Mouse (Mus musculus): ENCODE data around the gene Hipk4. TPM values are rescaled to one million over a fixed set of nuclear protein-coding genes. Genes with fewer than 3 reads are reported as not detected.

Hipk4 gene
- polyA plus RNA-seq, 1 experiment from 2014 or later, result 0.95 TPM

- 29% methylated on average over 3 of the region's 3 CpGs for WGBS
- peak; percentile 14; the same call in 1 of the 2 replicates for ATAC-seq (ENCODE audit: insufficient read depth)
- no peak within 1 kb of the TSS for H3K9ac ChIP-seq
- H3K4me3 ChIP-seq (ENCODE audit: low read depth, low read length), result no peak within 1 kb of the TSS
- H3K4me1 ChIP-seq (ENCODE audit: insufficient read depth), result no peaks in the 10 kb centered on the region; the same call in 1 of the 2 replicates
- no peak within 1 kb of the TSS for H3K4me2 ChIP-seq
- H3K9me3 ChIP-seq (ENCODE audit: low read depth, low read length), result no peaks in the 10 kb centered on the region
- no peak within 1 kb of the TSS for H3K27ac ChIP-seq (ENCODE audit: low read depth)
- H3K36me3 ChIP-seq (ENCODE audit: insufficient read depth), result no peaks in the 10 kb centered on the region
- no peak for DNase-seq
- TF ChIP-seq CTCF (IDR thresholded peaks at IDR 0.05; ENCODE audit: low read depth), result no peak
- H3K27me3 ChIP-seq (ENCODE audit: insufficient read depth, low read length), result no peaks in the 10 kb centered on the region
Observed at GRCm38 (mm10) chr7:27499036-27499435, 24.0 kb upstream of the Hipk4 start, which contains the start of gene Prx. Prx (plus strand) TSS chr7:27499324.

GRCm38 (mm10) chr7:27501620-27502019 is 21.4 kb upstream of the Hipk4 start:
- no peak overlapping the region for H3K9ac ChIP-seq
- H3K27me3 ChIP-seq (ENCODE audit: insufficient read depth, low read length), result no peaks in the 10 kb centered on the region
- DNase-seq (peak; percentile 18), ATAC-seq (ENCODE audit: insufficient read depth) (no peak)
- H3K4me3 ChIP-seq (ENCODE audit: low read depth, low read length), result no peak overlapping the region
- peaks cover 4% of the 10 kb centered on the region; the same call in 1 of the 2 replicates for H3K4me1 ChIP-seq (ENCODE audit: insufficient read depth)
- H3K4me2 ChIP-seq, result no peak overlapping the region
- H3K36me3 ChIP-seq (ENCODE audit: insufficient read depth), result no peaks in the 10 kb centered on the region
- TF ChIP-seq CTCF (IDR thresholded peaks at IDR 0.05; ENCODE audit: low read depth), result no peak
- no peaks in the 10 kb centered on the region for H3K9me3 ChIP-seq (ENCODE audit: low read depth, low read length)
- peak overlapping the region; percentile 55; the same call in 1 of the 2 replicates for H3K27ac ChIP-seq (ENCODE audit: low read depth)
- WGBS, result 56% methylated on average over 4 of the region's 4 CpGs

DNA sequence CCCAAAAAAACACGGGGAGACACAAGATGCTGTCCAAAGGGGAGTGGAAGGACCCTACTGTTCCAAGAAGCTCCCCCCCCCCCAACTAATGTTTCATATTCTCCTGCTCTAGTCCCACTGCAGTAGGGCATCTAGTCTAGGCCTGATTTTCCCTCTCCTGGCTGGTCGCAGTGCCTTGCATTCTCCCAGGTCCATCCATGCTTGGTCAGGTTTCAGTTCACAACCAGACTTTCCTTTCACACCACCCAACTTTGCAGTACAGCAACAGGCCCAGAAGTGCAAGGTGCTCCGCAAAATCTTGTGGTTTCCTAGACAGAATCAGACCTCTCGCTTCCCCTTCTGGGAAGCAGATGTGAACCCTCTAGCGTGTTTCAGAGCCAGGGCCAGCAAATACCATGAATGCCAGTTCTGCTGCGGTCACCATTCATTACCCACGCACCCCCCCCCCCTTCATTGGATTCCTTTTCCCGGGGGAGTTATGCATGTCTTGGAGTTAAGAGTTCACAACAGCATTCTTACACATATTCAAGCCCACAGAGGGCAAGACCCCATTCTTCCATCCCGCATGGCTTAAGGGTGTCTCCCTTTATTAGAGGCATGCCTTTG is 16.2 kb upstream of the Hipk4 start:
- no peaks in the 10 kb centered on the region for H3K27me3 ChIP-seq (ENCODE audit: insufficient read depth, low read length)
- H3K36me3 ChIP-seq (ENCODE audit: insufficient read depth), result no peaks in the 10 kb centered on the region
- DNase-seq, result peak; percentile 46
- WGBS, result 35% methylated on average over 9 of the region's 9 CpGs
- no peaks in the 10 kb centered on the region for H3K9me3 ChIP-seq (ENCODE audit: low read depth, low read length)
- H3K9ac ChIP-seq, result peak overlapping the region; percentile 58; the same call in 1 of the 2 replicates
- H3K4me1 ChIP-seq (ENCODE audit: insufficient read depth), result peaks cover 11% of the 10 kb centered on the region
- H3K4me3 ChIP-seq (ENCODE audit: low read depth, low read length), result peak overlapping the region; percentile 41
- H3K4me2 ChIP-seq, result peak overlapping the region; percentile 57
- TF ChIP-seq CTCF (IDR thresholded peaks at IDR 0.05; ENCODE audit: low read depth), result no peak
- H3K27ac ChIP-seq (ENCODE audit: low read depth), result peak overlapping the region; percentile 98
- ATAC-seq (ENCODE audit: insufficient read depth), result peak; percentile 9; the same call in 1 of the 2 replicates

DNA sequence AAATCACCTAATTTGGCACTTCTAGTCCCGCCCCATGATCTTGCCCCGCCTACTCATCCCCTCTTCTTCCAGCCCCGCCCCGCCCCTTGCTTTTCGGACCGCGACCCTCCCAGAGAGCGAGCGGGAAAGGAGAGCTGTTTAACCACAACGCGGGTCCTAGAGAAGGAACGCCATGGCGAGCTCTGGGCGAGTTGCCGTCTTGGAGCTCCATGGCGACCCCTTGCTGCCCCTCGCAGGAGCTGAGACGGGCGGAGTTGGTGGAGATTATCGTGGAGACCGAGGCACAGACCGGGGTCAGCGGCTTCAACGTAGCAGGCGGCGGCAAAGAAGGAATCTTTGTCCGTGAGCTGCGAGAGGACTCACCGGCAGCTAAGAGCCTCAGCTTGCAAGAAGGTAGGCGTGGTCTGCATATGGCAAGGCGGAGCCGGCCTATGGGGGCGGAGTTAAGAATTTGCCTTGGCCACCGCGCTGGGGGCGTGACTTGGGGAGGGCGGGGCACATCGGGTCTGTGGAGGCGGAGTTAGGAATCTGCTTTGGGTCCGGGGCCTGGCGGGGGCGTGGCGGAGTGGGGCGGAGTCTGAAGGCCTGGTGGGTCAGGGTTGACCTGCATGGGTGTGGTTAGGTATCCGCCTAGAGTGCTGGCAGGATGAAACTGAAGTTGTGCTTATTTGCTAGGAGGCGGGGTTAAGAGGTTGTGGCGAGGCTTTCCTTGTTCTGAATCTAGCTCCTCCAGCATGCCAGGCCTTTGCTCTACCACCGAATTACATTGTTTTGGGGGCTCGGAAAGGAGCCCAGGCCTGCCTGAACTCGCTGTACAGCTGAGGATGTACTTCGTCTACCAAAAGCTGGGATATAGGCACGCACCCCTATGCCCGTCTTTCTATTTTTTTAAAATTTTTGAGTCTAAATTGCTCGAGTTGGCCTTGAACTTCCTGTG is 15.1 kb upstream of the Hipk4 start:
- no peaks in the 10 kb centered on the region for H3K9me3 ChIP-seq (ENCODE audit: low read depth, low read length)
- H3K9ac ChIP-seq, result peak overlapping the region; percentile 58
- TF ChIP-seq CTCF (IDR thresholded peaks at IDR 0.05; ENCODE audit: low read depth), result peak; percentile 38; the same call in 1 of the 2 replicates
- WGBS, result under 1% methylated on average over 54 of the region's 54 CpGs
- no peaks in the 10 kb centered on the region for H3K36me3 ChIP-seq (ENCODE audit: insufficient read depth)
- H3K4me3 ChIP-seq (ENCODE audit: low read depth, low read length), result peak overlapping the region; percentile 41
- no peaks in the 10 kb centered on the region for H3K27me3 ChIP-seq (ENCODE audit: insufficient read depth, low read length)
- H3K27ac ChIP-seq (ENCODE audit: low read depth), result peak overlapping the region; percentile 98
- ATAC-seq (ENCODE audit: insufficient read depth), result peak; percentile 91
- H3K4me1 ChIP-seq (ENCODE audit: insufficient read depth), result peaks cover 11% of the 10 kb centered on the region
- peak; percentile 100 for DNase-seq
- H3K4me2 ChIP-seq, result peak overlapping the region; percentile 57

DNA sequence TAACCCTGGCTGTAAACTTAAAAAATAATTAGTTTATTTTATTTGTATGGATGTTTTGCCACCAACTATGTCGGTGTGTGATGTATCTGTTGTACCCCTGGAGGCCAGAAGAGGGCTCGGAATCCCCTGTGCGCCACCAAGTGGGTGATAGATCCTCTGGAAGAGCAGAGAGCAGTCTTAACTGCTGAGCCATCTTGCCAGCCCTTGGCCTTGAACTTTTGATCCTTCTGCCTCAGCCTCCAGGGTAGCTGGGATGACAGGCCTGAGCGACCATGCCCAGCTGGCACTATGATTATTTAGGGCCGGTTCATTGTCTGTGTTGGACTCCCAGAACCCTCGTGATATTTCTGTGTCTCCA is 14.4 kb upstream of the Hipk4 start:
- Histone ChIP-seq H3K9me3 (ENCODE audit: low read depth, low read length) (no peaks in the 10 kb centered on the region), H3K4me1 (ENCODE audit: insufficient read depth) (peaks cover 11% of the 10 kb centered on the region), H3K27me3 (ENCODE audit: insufficient read depth, low read length) (no peaks in the 10 kb centered on the region), H3K9ac (no peak overlapping the region), H3K4me2 (peak overlapping the region; percentile 57), H3K27ac (ENCODE audit: low read depth) (peak overlapping the region; percentile 98), H3K36me3 (ENCODE audit: insufficient read depth) (no peaks in the 10 kb centered on the region), H3K4me3 (ENCODE audit: low read depth, low read length) (peak overlapping the region; percentile 41)
- WGBS, result 15% methylated on average over 6 of the region's 6 CpGs
- peak; percentile 84 for DNase-seq
- peak; percentile 83 for TF ChIP-seq CTCF (IDR thresholded peaks at IDR 0.05; ENCODE audit: low read depth)
- peak; percentile 61; the same call in 1 of the 2 replicates for ATAC-seq (ENCODE audit: insufficient read depth)

DNA sequence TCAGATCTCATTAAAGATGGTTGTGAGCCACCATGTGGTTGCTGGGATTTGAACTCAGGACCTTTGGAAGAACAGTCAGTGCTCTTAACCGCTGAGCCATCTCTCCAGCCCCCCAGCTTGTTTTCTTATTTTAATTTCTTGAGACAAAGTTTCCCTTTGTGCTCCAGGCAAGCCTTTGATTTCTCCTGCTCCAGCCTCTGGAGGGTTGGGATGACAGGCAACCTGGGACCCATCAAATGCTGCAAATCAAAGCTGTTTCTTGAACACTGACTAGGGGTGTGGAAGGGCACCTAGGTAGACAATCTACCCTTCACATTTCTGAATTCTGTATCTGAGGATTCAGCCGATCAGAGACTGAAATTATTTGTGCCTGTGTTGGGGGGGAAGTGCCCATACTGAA is 12.3 kb upstream of the Hipk4 start:
- no peak overlapping the region for H3K9ac ChIP-seq
- H3K27ac ChIP-seq (ENCODE audit: low read depth), result no peak overlapping the region
- H3K4me1 ChIP-seq (ENCODE audit: insufficient read depth), result peaks cover 11% of the 10 kb centered on the region
- H3K36me3 ChIP-seq (ENCODE audit: insufficient read depth), result no peaks in the 10 kb centered on the region
- H3K9me3 ChIP-seq (ENCODE audit: low read depth, low read length), result no peaks in the 10 kb centered on the region
- TF ChIP-seq CTCF (IDR thresholded peaks at IDR 0.05; ENCODE audit: low read depth), result no peak
- DNase-seq, result no peak
- H3K4me2 ChIP-seq, result no peak overlapping the region
- H3K4me3 ChIP-seq (ENCODE audit: low read depth, low read length), result no peak overlapping the region
- ATAC-seq (ENCODE audit: insufficient read depth), result no peak
- no peaks in the 10 kb centered on the region for H3K27me3 ChIP-seq (ENCODE audit: insufficient read depth, low read length)
- 81% methylated on average over 2 of the region's 2 CpGs for WGBS

DNA sequence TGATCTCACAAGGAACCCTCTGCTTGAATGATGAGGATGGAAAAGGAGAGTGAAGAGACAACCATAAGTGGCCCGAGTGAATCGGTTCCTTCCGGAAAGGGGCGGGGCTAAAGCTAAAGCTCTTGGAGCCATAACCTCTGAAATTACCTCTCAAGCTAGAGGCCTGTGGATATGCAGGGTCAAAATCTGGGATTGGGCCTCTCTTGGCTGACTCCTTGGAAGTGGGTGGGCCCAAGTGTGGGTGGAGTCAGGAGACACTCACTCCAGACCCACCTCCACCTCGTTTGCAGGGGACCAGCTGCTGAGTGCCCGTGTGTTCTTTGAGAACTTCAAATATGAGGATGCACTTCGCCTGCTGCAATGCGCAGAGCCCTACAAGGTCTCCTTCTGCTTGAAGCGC is 8.1 kb upstream of the Hipk4 start:
- TF ChIP-seq CTCF (IDR thresholded peaks at IDR 0.05; ENCODE audit: low read depth), result no peak
- no peak overlapping the region for H3K4me2 ChIP-seq
- H3K9ac ChIP-seq, result no peak overlapping the region
- peaks cover 3% of the 10 kb centered on the region; the same call in 1 of the 2 replicates for H3K9me3 ChIP-seq (ENCODE audit: low read depth, low read length)
- WGBS, result 66% methylated on average over 9 of the region's 9 CpGs
- no peaks in the 10 kb centered on the region for H3K4me1 ChIP-seq (ENCODE audit: insufficient read depth)
- ATAC-seq (ENCODE audit: insufficient read depth) (0 out of 2 replicates have a peak, but pooled peaks have one; percentile 11), DNase-seq (no peak)
- no peak overlapping the region for H3K27ac ChIP-seq (ENCODE audit: low read depth)
- no peak overlapping the region for H3K4me3 ChIP-seq (ENCODE audit: low read depth, low read length)
- H3K36me3 ChIP-seq (ENCODE audit: insufficient read depth), result peaks cover 5% of the 10 kb centered on the region; the same call in 1 of the 2 replicates
- no peaks in the 10 kb centered on the region for H3K27me3 ChIP-seq (ENCODE audit: insufficient read depth, low read length)

All from lung, embryonic 14.5 days (tissue).